Mouse (Mus musculus): ENCODE data around the gene Fkbp5.

DNA sequence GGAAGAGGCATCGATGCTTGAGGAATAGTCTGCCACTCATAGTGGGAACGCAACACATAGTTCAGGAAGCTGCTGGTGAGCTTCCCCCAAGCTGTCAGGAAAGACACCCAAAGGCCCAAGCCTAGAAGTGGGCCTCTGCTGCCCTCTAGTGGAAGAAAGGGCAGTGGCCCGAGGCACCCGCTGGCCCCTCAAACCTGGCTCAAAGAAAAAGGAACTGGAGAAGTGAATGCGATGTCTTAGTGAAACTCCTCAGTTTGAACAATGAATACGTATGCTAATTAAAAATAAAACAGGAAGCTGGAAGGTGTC is 10.7 kb upstream of the Fkbp5 start:
- TF ChIP-seq CTCF (conservative IDR thresholded peaks at IDR 0.05; ENCODE audit: low read length) (peak; percentile 96), POU5F1 (IDR thresholded peaks at IDR 0.05; ENCODE audit: borderline replicate concordance, low read length) (no peak), NANOG (IDR thresholded peaks at IDR 0.05; ENCODE audit: borderline replicate concordance, low read length) (no peak)

Data from E14TG2a.4 (cell line).